Mouse (Mus musculus): ENCODE data around the gene Rps6. TPM values are rescaled to one million over a fixed set of nuclear protein-coding genes. Genes with fewer than 3 reads are reported as not detected.

The Rps6 gene
- 100 to 1,000 TPM; 326 to 382 TPM for total RNA-seq (2021)
- long read RNA-seq, experiment 1, transcript Rps6-201 (5 exons, 878 nt), result major isoform, 183 of 195 reads
- long read RNA-seq, experiment 1, partial matches to known transcripts, result 5 of 195 reads
- long read RNA-seq, experiment 1, other reads (novel, unspliced or antisense), result 3 of 195 reads
- long read RNA-seq, experiment 2, transcript Rps6-201 (5 exons, 878 nt), result major isoform, 294 of 303 reads
- long read RNA-seq, experiment 2, partial matches to known transcripts, result 1 of 303 reads
- long read RNA-seq, experiment 2, other reads (novel, unspliced or antisense), result 6 of 303 reads

DNA sequence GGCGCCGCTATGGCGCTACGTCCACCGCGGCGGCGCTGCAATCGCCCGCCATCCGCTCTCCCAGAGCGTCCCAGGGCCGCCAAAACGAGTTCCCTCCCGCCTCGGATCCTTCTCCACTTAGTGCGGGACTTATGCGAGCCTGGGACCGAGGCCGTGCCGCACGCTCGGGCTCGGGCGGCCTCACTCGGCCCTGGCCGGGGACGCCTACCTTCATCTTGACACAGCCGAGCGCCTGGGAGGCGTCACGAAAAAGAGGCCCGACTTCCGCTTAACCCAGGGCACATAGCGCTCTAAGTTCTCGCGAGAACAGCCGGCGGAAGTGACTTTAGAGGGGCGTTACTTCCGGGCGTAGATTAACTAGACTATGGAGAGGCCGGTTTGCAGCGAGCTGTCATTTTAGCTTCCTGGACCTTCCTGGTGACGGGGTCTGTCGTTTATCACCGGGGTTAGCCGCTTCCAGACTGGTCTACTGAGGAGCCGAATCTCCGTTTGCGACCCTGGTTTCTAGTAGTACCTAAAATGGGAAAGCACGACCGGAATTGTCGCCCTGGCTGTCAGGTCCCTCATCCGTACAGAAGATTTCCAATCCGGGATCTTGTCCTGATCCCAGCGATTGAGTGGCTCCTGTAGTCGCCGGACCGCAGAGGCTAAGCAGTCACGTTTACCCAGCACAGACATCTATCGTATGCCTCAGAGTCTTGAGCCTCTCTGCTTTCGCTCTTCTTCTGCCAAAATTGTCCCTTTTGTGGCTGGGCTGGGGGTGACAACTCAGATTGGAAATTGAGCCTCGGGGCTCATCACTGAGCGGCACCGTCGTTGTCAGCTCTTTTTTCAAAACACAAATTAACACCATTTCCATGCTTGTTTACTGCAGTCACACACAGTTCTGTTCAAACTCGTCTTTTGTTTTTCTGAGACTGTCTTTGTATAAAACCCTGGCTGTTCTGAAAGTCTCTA lies at the start of gene Rps6:
TSS of gene Rps6 (minus strand) at position 300 of the 957 bp plus-strand sequence.
- intact Hi-C loops (cut with DNase I), result no loop called here
- peak; percentile 94 to 95 for DNase-seq

DNA sequence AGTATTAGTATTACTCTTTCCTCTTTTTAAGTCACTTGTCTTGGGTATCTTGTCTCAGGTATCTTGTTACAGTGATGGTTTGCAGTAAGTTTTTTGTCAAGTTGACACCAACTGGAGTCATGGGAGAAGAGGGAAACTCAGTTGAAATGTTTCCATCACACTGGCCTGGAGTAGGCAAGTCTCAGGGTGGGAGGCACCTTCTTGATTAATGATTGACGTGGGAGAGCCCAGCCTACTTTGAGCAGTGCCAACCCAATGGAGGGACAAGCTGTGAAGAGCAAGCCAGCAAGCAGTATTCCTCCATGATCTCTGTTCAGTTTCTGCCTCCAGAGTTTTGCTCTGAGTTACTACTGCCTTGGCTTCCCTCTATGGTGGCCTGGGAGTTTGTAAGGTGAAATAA lies 48.7 kb upstream of the Rps6 start:
- no peak for DNase-seq
- intact Hi-C loops (cut with DNase I), result no loop called here

DNA sequence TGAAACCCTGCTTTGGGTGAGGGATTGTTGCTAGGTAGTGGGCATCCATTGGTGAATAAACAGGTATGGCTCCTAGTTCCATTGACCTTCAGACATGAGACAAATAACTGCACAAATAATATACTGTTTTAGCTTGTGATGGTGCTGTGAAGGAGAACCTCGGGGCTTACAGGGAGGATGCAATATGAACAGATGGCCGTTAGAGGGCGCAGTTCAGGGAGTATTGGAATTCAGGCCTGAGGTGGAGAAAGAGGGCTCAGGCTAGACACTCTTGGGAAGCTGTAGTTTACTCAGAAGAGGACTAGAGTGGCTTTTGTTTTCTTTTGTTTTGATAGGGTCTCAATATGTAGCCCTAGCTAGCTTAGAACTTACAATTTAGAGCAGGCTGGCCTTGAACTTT lies 47.8 kb upstream of the Rps6 start:
- intact Hi-C loops (cut with DNase I), result no loop called here
- no peak for DNase-seq

- no peak for DNase-seq
- intact Hi-C loops (cut with DNase I), result no loop called here
These were observed 45.1 kb upstream of the Rps6 start for GRCm38 (mm10) chr4:86902351-86902750.

- intact Hi-C loops (cut with DNase I), result no loop called here
- no peak for DNase-seq
These were observed 41.7 kb upstream of the Rps6 start for GRCm38 (mm10) chr4:86898791-86899474.

GRCm38 (mm10) chr4:86897411-86897810 lies 40.2 kb upstream of the Rps6 start:
- intact Hi-C loops (cut with DNase I), result no loop called here
- no peak for DNase-seq

- no peak for DNase-seq
- intact Hi-C loops (cut with DNase I), result no loop called here
These were observed 30.7 kb upstream of the Rps6 start for GRCm38 (mm10) chr4:86887879-86888278.

- DNase-seq, result no peak
- intact Hi-C loops (cut with DNase I), result no loop called here
These were observed 29.1 kb upstream of the Rps6 start for GRCm38 (mm10) chr4:86886160-86886878.

DNA sequence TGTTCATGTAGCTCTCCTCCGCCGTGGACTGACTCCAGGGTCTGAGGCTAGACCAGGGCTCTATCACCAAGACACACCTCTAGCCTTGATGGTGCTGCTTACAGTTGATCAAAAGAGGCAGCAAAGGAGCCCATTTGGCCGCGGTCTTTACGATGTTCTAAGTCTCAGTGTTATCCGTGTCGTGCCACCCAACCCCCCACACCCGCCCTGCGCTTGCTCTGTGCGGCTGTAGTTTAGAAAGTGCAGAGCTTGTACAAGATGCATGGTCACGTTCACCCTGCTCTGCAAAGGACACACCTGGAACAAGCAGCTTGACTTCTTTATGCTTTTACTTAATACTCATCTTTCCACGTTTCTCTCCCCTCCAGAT lies 28.6 kb upstream of the Rps6 start:
- DNase-seq, result no peak
- intact Hi-C loops (cut with DNase I), result no loop called here

GRCm38 (mm10) chr4:86884945-86885344 lies 27.7 kb upstream of the Rps6 start:
- no peak for DNase-seq

DNA sequence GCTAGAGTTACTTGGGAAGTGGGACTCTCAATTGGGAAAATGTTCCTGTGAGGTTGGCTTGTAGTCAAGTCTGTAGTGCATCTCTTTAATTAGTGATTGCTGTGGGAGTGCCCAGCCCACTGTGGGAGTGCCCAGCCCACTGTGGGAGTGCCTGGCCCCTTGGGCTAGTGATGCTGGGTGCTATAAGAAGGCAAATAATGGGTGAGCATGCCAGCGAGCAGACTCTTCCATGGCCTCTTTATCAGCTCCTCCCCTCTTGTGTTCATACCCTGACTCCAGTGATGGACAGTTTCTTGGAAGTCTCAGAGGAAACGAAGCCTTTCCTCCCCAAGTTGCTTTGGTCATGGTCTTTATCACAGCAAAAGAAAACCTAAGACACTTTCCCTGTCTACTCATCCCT lies 25.2 kb upstream of the Rps6 start:
- intact Hi-C loops (cut with DNase I), result loop anchor here (5.0 kb wide), 1 partner anchor 40 kb away; no protein-coding TSS in a partner anchor
- no peak for DNase-seq

More at GRCm38 (mm10) chr4:86884945-86885344, 27.7 kb upstream of the Rps6 start:
- intact Hi-C loops (cut with DNase I), result loop anchor here (5.0 kb wide), 1 partner anchor 37 kb away; no protein-coding TSS in a partner anchor

DNA sequence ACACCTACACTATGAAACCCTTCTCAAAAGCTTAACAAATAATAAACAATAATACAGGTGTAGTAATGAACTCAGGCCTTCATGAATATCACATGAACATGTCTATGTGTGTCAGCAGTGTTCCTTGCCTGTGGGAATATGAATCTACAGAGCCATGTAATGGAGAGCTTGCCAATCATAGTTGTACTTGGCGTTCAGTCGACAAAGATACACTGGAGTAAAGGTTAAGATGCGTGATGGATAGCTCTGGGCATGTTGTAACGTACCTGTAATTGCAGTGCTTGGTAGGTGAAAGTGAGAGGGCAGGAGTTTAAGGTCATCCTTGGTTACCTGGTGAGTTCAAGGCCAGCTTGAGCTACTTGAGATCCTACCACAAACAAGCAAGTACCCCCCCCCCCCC lies 24.0 kb upstream of the Rps6 start:
- intact Hi-C loops (cut with DNase I), result loop anchor here (5.0 kb wide), 1 partner anchor 41 kb away; no protein-coding TSS in a partner anchor
- DNase-seq, result no peak

- intact Hi-C loops (cut with DNase I), result no loop called here
- no peak for DNase-seq
These were observed 22.3 kb upstream of the Rps6 start for GRCm38 (mm10) chr4:86879477-86879876.

GRCm38 (mm10) chr4:86874146-86874847 lies 17.1 kb upstream of the Rps6 start, which contains the start of gene Acer2:
Acer2 (plus strand) TSS chr4:86874396.
- intact Hi-C loops (cut with DNase I), result no loop called here

DNA sequence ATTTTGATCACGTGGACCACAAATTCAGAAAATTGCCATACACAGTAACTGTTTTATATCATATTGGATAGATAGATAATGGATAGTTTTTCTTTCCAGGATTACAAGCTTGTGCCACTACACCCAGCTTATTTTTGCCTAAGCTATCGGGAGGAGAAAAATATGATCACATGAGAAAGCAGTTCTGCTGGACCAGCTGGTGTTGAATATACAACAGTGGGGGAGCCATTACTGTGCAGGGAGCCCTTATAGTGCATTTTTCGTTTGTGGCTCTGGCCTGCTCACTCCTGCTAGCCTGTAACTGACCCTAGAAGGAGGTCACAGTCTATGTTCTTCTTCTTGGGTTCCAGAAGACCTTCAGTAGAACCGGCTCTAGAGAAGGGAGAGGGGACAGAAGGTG lies 15.9 kb upstream of the Rps6 start:
- no peak for DNase-seq
- intact Hi-C loops (cut with DNase I), result no loop called here

More at GRCm38 (mm10) chr4:86874146-86874847, 17.1 kb upstream of the Rps6 start, which contains the start of gene Acer2:
- DNase-seq, result peak; percentile 87 to 91

GRCm38 (mm10) chr4:86871988-86872387 lies 14.8 kb upstream of the Rps6 start:
- no peak for DNase-seq
- intact Hi-C loops (cut with DNase I), result no loop called here

GRCm38 (mm10) chr4:86864087-86864486 lies 6.9 kb upstream of the Rps6 start:
- DNase-seq, result no peak
- intact Hi-C loops (cut with DNase I), result no loop called here

DNA sequence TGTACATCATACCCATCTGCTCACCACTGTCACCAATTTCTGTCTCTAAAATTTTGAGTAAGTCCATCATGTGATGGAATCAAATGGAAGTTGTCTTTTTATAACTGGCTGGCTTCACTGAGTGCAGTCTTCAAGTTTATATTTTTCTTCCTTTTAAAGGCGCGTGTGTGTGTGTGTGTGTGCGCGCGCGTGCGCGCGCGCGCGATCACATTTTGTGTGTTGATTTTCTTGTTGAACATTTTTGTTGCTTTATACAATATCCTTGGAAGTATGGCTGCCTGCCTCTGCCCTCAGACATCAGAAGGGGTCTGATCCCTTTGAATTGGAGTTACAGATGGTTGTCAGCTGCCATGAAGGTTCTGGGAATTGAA lies 843 bp upstream of the Rps6 start:
- intact Hi-C loops (cut with DNase I), result no loop called here
- DNase-seq, result no peak

DNA sequence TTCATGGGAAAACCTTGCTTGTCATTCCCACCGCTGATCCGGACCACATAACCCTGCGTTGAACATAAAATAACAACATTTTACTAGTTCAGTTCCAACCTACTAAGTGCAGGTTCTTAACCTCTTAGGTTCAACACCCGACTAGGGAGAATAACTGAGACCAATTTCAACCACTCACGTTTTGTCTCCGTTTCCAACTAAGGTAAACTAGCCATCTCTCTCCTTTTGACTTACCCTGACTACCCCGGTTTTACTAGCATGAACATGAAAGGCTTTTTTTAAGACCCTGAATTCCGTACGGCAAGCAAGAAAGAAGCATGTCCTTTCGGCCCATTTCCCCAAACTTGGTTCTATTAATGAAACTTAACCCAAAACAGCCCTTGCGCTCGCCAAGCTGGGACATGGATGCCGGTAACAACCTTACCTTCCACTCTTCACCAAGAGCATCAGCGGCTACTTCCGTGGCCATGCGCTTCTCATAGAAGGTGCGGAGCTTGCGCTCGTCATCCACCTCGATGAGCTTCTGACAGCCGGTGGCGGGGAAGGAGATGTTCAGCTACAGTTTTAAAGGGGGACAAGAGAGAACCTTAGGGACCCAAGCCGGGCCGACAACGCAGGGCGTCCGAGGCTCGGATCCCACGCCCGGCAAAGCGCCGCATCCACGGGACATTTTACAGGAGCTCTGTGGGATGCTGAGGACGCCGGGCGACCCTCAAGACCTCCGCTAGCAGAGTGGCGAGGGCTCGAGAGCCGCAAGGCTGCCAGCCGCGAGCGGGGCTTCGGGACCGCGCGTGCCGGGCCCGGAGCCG lies 704 bp downstream of the Rps6 start:
- no peak for DNase-seq
- intact Hi-C loops (cut with DNase I), result no loop called here
